Mouse (Mus musculus) ES-Bruce4 (cell line): Measurements from ENCODE around the gene F7.

Experiments used
- CTCF ChIP-seq: IDR thresholded peaks from one replicate; pipeline ENCODE4 v1.8.1; 2011; ENCODE audit warnings: low read depth, low read length
- EP300 ChIP-seq: IDR thresholded peaks from 2 replicates; pipeline ENCODE4 v1.6.1; 2011; ENCODE audit warnings: low read depth, low read length; ENCODE audit not compliant: insufficient read depth
- POLR2A ChIP-seq: IDR thresholded peaks from one replicate; pipeline ENCODE4 v1.8.1; 2011; ENCODE audit warnings: low read length; ENCODE audit not compliant: insufficient read depth

GRCm38 (mm10) chr8:13073255-13073654 is 47.4 kb downstream of the F7 start:
- TF ChIP-seq EP300: no peak
- no peak for TF ChIP-seq CTCF
- TF ChIP-seq POLR2A: no peak
